Comparison of ENCODE assay signal across 8 mouse cellular contexts in the genomic region with DNA sequence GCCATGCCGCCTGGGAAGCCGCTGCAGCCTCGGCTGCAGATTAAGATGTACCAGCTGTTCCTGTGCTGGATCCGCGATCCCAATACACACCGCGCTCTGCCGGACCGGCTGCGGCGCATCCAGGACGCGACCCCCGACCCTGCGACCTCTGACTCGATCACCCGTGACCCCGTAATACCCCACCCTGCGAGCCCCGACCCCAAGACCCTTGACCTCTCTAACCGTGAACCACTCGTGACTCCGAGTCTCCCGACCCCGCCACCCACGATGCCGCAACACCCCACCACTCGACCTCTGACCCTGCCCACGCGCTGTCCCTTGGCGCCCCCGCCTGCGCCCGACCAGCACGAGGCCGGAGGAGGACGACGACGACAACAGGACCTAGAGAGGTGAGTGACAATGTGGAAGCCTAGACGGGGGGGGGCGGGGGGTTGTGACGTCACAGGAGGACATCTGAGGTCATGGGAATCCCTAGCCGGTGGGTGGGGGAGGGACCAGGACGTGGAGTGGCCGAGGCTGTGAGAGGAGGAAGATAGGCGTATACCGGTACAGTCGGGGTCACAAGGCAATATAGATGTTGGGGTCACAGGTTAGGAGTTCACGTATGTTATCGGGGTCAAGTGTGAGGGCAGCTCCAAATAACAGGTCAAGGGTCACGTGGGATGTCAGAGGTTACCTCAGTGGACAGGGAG. TPM values are rescaled to one million over a fixed set of nuclear protein-coding genes. Genes with fewer than 3 reads are reported as not detected.
DNase-seq lines count a peak whose midpoint lies in the region; ATAC-seq and TF ChIP-seq lines count a peak whose summit lies in the region.

No protein-coding gene starts in this region.

- TF ChIP-seq CTCF in hindbrain, postnatal 0 days (IDR thresholded peaks at IDR 0.05; ENCODE audit: low read depth): no peak

- peak overlapping the region; percentile 65 for H3K9ac ChIP-seq in hindbrain, postnatal 0 days (replicated peaks; ENCODE audit: low read length)

- peaks cover 11% of the 10 kb centered on the region for H3K4me1 ChIP-seq in embryonic facial prominence, embryonic 10.5 days
- H3K4me1 ChIP-seq in hindbrain, postnatal 0 days (ENCODE audit: insufficient read depth, low read length): 0 out of 2 replicates have a peak, but pooled peaks cover 7% of the 10 kb centered on the region

- peak; percentile 96 for DNase-seq in heart, adult 11 months
- DNase-seq in heart, postnatal 14 days: no peak
- peak; percentile 76 for DNase-seq in CD4-positive helper T cell, adult 2 months (ENCODE audit: low read depth, low spot score)
- DNase-seq in embryonic facial prominence, embryonic 10.5 days (ENCODE audit: low spot score): peak; percentile 53
- DNase-seq in hindbrain, postnatal 0 days (ENCODE audit: low spot score): no peak
- DNase-seq in splenic B cell, adult 2 months (ENCODE audit: low read depth, low spot score): peak; percentile 75
- DNase-seq in ovary, postnatal 36 days (ENCODE audit: low spot score): no peak

- no peak for ATAC-seq in hindbrain, postnatal 0 days
- peak; percentile 20 for ATAC-seq in megakaryocyte, adult 5-6 weeks (ENCODE audit: poor library complexity, severe bottlenecking)

- peak overlapping the region; percentile 75 for H3K4me3 ChIP-seq in embryonic facial prominence, embryonic 10.5 days
- peak overlapping the region; percentile 80 for H3K4me3 ChIP-seq in hindbrain, postnatal 0 days (ENCODE audit: low read length)

- H3K27ac ChIP-seq in embryonic facial prominence, embryonic 10.5 days (replicated peaks): peak overlapping the region; percentile 90
- H3K27ac ChIP-seq in hindbrain, postnatal 0 days: peak overlapping the region; percentile 96

- no peaks in the 10 kb centered on the region for H3K27me3 ChIP-seq in embryonic facial prominence, embryonic 10.5 days (replicated peaks; ENCODE audit: low read depth, poor library complexity, severe bottlenecking)
- H3K27me3 ChIP-seq in hindbrain, postnatal 0 days (ENCODE audit: insufficient read depth, low read length): no peaks in the 10 kb centered on the region
- no peaks in the 10 kb centered on the region for H3K27me3 ChIP-seq in splenic B cell, adult 2 months (ENCODE audit: control insufficient read depth, insufficient read depth, low read length, poor library complexity, severe bottlenecking)

- intact Hi-C loops in heart, postnatal 14 days (cut with DNase I): loop anchor here (2.0 to 10.0 kb wide), 5 partner anchors 35 to 1087 kb away; a partner anchor contains a TSS

- peak overlapping the region; percentile 89 for H3K4me2 ChIP-seq in hindbrain, postnatal 0 days (ENCODE audit: low read depth, low read length)

- peaks cover 38% of the 10 kb centered on the region for H3K36me3 ChIP-seq in embryonic facial prominence, embryonic 10.5 days (replicated peaks)
- H3K36me3 ChIP-seq in hindbrain, postnatal 0 days (ENCODE audit: insufficient read depth, low read length): no peaks in the 10 kb centered on the region
- no peaks in the 10 kb centered on the region for H3K36me3 ChIP-seq in splenic B cell, adult 2 months (ENCODE audit: control insufficient read depth, insufficient read depth, low read length, poor library complexity, severe bottlenecking)

- peaks cover 58% of the 10 kb centered on the region for H3K9me3 ChIP-seq in embryonic facial prominence, embryonic 10.5 days
- H3K9me3 ChIP-seq in hindbrain, postnatal 0 days (ENCODE audit: low read length): peaks cover 3% of the 10 kb centered on the region; the same call in 1 of the 2 replicates

- WGBS in embryonic facial prominence, embryonic 10.5 days: 4% methylated on average over 51 of the region's 51 CpGs
- WGBS in hindbrain, postnatal 0 days: 4% methylated on average over 51 of the region's 51 CpGs

RNA-seq across cellular contexts. Expression of a gene that starts 17.6 kb away (rescaled TPM):
- total RNA-seq in heart, postnatal 14 days (2021): not detected
- polyA plus RNA-seq in embryonic facial prominence, embryonic 10.5 days (2016; fragmentation: Nextera tagmentation; extraction: Ambion mirVana): not detected in 2 replicates
- total RNA-seq in hindbrain, postnatal 0 days (2014; rRNA removed): not detected in 2 replicates
- polyA plus RNA-seq in hindbrain, postnatal 0 days (2015; fragmentation: Nextera tagmentation; extraction: Ambion mirVana): 1.1 and 2.0 TPM in 2 replicates
- not detected in 2 replicates for total RNA-seq in megakaryocyte, adult 5-6 weeks (2015)
- total RNA-seq in megakaryocyte, adult 5-6 weeks (2017): not detected in 2 replicates

RNA-seq across cellular contexts. Expression of a gene that starts 36.0 kb away (rescaled TPM):
- not detected for total RNA-seq in heart, postnatal 14 days (2021)
- not detected in 2 replicates for polyA plus RNA-seq in embryonic facial prominence, embryonic 10.5 days (2016; fragmentation: Nextera tagmentation; extraction: Ambion mirVana)
- not detected in 2 replicates for total RNA-seq in hindbrain, postnatal 0 days (2014; rRNA removed)
- polyA plus RNA-seq in hindbrain, postnatal 0 days (2015; fragmentation: Nextera tagmentation; extraction: Ambion mirVana): 0.15 and 0.40 TPM in 2 replicates
- not detected in 2 replicates for total RNA-seq in megakaryocyte, adult 5-6 weeks (2015)
- not detected in 2 replicates for total RNA-seq in megakaryocyte, adult 5-6 weeks (2017)

RNA-seq across cellular contexts. Expression of a gene that starts 36.8 kb away (rescaled TPM):
- total RNA-seq in heart, postnatal 14 days (2021): 10 to 100 TPM; 24.7 to 27.5 TPM
- polyA plus RNA-seq in embryonic facial prominence, embryonic 10.5 days (2016; fragmentation: Nextera tagmentation; extraction: Ambion mirVana): 16.0 and 17.2 TPM in 2 replicates
- 46.1 and 57.1 TPM in 2 replicates for total RNA-seq in hindbrain, postnatal 0 days (2014; rRNA removed)
- polyA plus RNA-seq in hindbrain, postnatal 0 days (2015; fragmentation: Nextera tagmentation; extraction: Ambion mirVana): 9.1 and 9.3 TPM in 2 replicates
- total RNA-seq in megakaryocyte, adult 5-6 weeks (2015): 14.7 and 20.3 TPM in 2 replicates
- 24.2 and 26.3 TPM in 2 replicates for total RNA-seq in megakaryocyte, adult 5-6 weeks (2017)

Comparison
In these comparisons a context has a peak if more than half of its experiments do, and no peak if none do; other contexts are left out.
1. DNase-seq: peak in heart, adult 11 months (single experiment), CD4-positive helper T cell, adult 2 months (single experiment), embryonic facial prominence, embryonic 10.5 days (single experiment) and splenic B cell, adult 2 months (single experiment); none in heart, postnatal 14 days (0 of 2), hindbrain, postnatal 0 days (single experiment) and ovary, postnatal 36 days (single experiment).